Mouse (Mus musculus) intestine, embryonic 16.5 days (tissue): ENCODE measurements at regions not wholly inside any gene's neighbourhood (a gene's known extent, or its start where the extent isn't known, plus 50 kb on each side); places are given as distances from the start of the nearest gene placed in this dataset.
"Not testable (repeated sequence)": the region's sequence is repeated elsewhere in the genome, so short reads cannot be mapped to it uniquely, and the experiment has no call there.

Experiments used
- ATAC-seq: fragments of 200-750 bp; cut with Nextera tagmentation; 2 replicates; pipeline ENCODE4 v1.8.0; 2017; ENCODE audit warnings: moderate TSS enrichment, moderate library complexity
- H3K27ac ChIP-seq: fragments of 300-500 bp; sonication (generic); 2 replicates; pipeline ENCODE4 v1.5.1; 2014; ENCODE audit warnings: mild to moderate bottlenecking, low read length
- H3K27me3 ChIP-seq: fragments of 300-500 bp; sonication (generic); replicated peaks from 2 replicates; pipeline ENCODE4 v1.6.1; 2014; ENCODE audit warnings: low read length, control low read depth, mixed read lengths; ENCODE audit not compliant: control insufficient read depth, insufficient read depth
- H3K36me3 ChIP-seq: fragments of 300-500 bp; sonication (generic); 2 replicates; pipeline ENCODE4 v1.6.1; 2014; ENCODE audit warnings: low read length, control low read depth; ENCODE audit not compliant: control insufficient read depth, insufficient read depth
- H3K4me1 ChIP-seq: fragments of 300-500 bp; sonication (generic); 2 replicates; pipeline ENCODE4 v1.6.1; 2014; ENCODE audit warnings: low read length, control low read depth, mixed read lengths; ENCODE audit not compliant: control insufficient read depth, insufficient read depth
- H3K4me2 ChIP-seq: fragments of 300-500 bp; sonication (generic); 2 replicates; pipeline ENCODE4 v1.6.1; 2014; ENCODE audit warnings: low read depth, low read length, control low read depth
- H3K4me3 ChIP-seq: fragments of 300-500 bp; sonication (generic); 2 replicates; pipeline ENCODE4 v1.5.1; 2014; ENCODE audit warnings: mild to moderate bottlenecking, low read length
- H3K9ac ChIP-seq: fragments of 300-500 bp; sonication (generic); 2 replicates; pipeline ENCODE4 v1.6.1; 2014; ENCODE audit warnings: low read depth, low read length
- H3K9me3 ChIP-seq: fragments of 300-500 bp; sonication (generic); 2 replicates; pipeline ENCODE4 v1.6.1; 2016; ENCODE audit warnings: low read length, control low read depth; ENCODE audit not compliant: control insufficient read depth
- WGBS: fragments of 180-500 bp; shearing (Covaris S2); extraction: QIAGEN DNeasy Blood & Tissue Kit; methylation state at CpG from one replicate; pipeline ENCODE4 v1.1.7; 2014; 5-methylcytosine and 5-hydroxymethylcytosine counted together

GRCm38 (mm10) chr17:54753396-54753994, 454.7 kb upstream of the Slc5a7 start:
- Histone ChIP-seq H3K4me1 (no peaks in the 10 kb centered on the region), H3K4me3 (no peak overlapping the region), H3K27me3 (no peaks in the 10 kb centered on the region), H3K9ac (no peak overlapping the region), H3K4me2 (no peak overlapping the region), H3K36me3 (no peaks in the 10 kb centered on the region), H3K27ac (no peak overlapping the region), H3K9me3 (no peaks in the 10 kb centered on the region)
- ATAC-seq, result peak; percentile 79
- WGBS, result 40% methylated on average over 2 of the region's 2 CpGs

GRCm38 (mm10) chr17:54752917-54753316, 454.1 kb upstream of the Slc5a7 start:
- H3K4me3 ChIP-seq, result no peak overlapping the region
- H3K9me3 ChIP-seq, result no peaks in the 10 kb centered on the region
- ATAC-seq, result no peak
- no peak overlapping the region for H3K4me2 ChIP-seq
- H3K27ac ChIP-seq, result no peak overlapping the region
- no peaks in the 10 kb centered on the region for H3K36me3 ChIP-seq
- H3K9ac ChIP-seq, result no peak overlapping the region
- H3K27me3 ChIP-seq, result no peaks in the 10 kb centered on the region
- H3K4me1 ChIP-seq, result no peaks in the 10 kb centered on the region

- Histone ChIP-seq H3K9me3 (no peaks in the 10 kb centered on the region), H3K4me1 (no peaks in the 10 kb centered on the region)
- WGBS, result 76% methylated on average over 3 of the region's 3 CpGs
Observed at GRCm38 (mm10) chr17:54735836-54736235, 437.0 kb upstream of the Slc5a7 start.

GRCm38 (mm10) chr17:54727660-54728059, 428.8 kb upstream of the Slc5a7 start:
- Histone ChIP-seq H3K36me3 (no peaks in the 10 kb centered on the region), H3K9me3 (no peaks in the 10 kb centered on the region), H3K9ac (no peak overlapping the region), H3K4me2 (no peak overlapping the region), H3K27me3 (no peaks in the 10 kb centered on the region), H3K4me1 (no peaks in the 10 kb centered on the region), H3K27ac (no peak overlapping the region), H3K4me3 (no peak overlapping the region)
- ATAC-seq, result no peak

More at GRCm38 (mm10) chr17:54735836-54736235, 437.0 kb upstream of the Slc5a7 start:
- H3K27me3 ChIP-seq, result no peaks in the 10 kb centered on the region
- no peaks in the 10 kb centered on the region for H3K36me3 ChIP-seq
- H3K4me3 ChIP-seq, result no peak overlapping the region
- H3K4me2 ChIP-seq, result no peak overlapping the region
- no peak overlapping the region for H3K9ac ChIP-seq
- ATAC-seq, result no peak
- no peak overlapping the region for H3K27ac ChIP-seq

- Histone ChIP-seq H3K4me2 (no peak overlapping the region), H3K4me3 (no peak overlapping the region), H3K9ac (no peak overlapping the region), H3K36me3 (no peaks in the 10 kb centered on the region), H3K9me3 (no peaks in the 10 kb centered on the region), H3K27ac (no peak overlapping the region), H3K4me1 (no peaks in the 10 kb centered on the region), H3K27me3 (no peaks in the 10 kb centered on the region)
- ATAC-seq, result no peak
- 92% methylated on average over 2 of the region's 2 CpGs for WGBS
Observed at GRCm38 (mm10) chr17:54726693-54727092, 427.9 kb upstream of the Slc5a7 start.

GRCm38 (mm10) chr17:54713026-54713425, 414.2 kb upstream of the Slc5a7 start:
- Histone ChIP-seq H3K27ac (no peak overlapping the region), H3K36me3 (no peaks in the 10 kb centered on the region), H3K27me3 (no peaks in the 10 kb centered on the region), H3K4me3 (no peak overlapping the region), H3K4me2 (no peak overlapping the region), H3K9ac (no peak overlapping the region), H3K9me3 (no peaks in the 10 kb centered on the region), H3K4me1 (no peaks in the 10 kb centered on the region)
- WGBS, result 86% methylated on average over 1 of the region's 1 CpGs
- ATAC-seq, result no peak

- not testable (repeated sequence) for H3K4me1 ChIP-seq, H3K27ac ChIP-seq, H3K27me3 ChIP-seq, H3K9me3 ChIP-seq, ATAC-seq, H3K36me3 ChIP-seq, H3K4me3 ChIP-seq, H3K9ac ChIP-seq, H3K4me2 ChIP-seq
Observed at GRCm38 (mm10) chr17:54707811-54708210, 409.0 kb upstream of the Slc5a7 start.

GRCm38 (mm10) chr17:54701346-54702108, 402.7 kb upstream of the Slc5a7 start:
- whole genome bisulfite sequencing, result 71% methylated on average over 6 of the region's 6 CpGs
- no peak overlapping the region for H3K27ac ChIP-seq
- no peak overlapping the region for H3K9ac ChIP-seq
- no peak overlapping the region for H3K4me3 ChIP-seq
- H3K36me3 ChIP-seq, result no peaks in the 10 kb centered on the region
- H3K4me1 ChIP-seq, result no peaks in the 10 kb centered on the region
- H3K27me3 ChIP-seq, result no peaks in the 10 kb centered on the region
- no peak for ATAC-seq
- no peak overlapping the region for H3K4me2 ChIP-seq
- no peaks in the 10 kb centered on the region for H3K9me3 ChIP-seq

GRCm38 (mm10) chr17:54694637-54695036, 395.8 kb upstream of the Slc5a7 start:
- H3K4me3 ChIP-seq, result no peak overlapping the region
- no peak overlapping the region for H3K4me2 ChIP-seq
- H3K9ac ChIP-seq, result no peak overlapping the region
- H3K27ac ChIP-seq, result no peak overlapping the region
- ATAC-seq, result peak; percentile 93
- H3K9me3 ChIP-seq, result no peaks in the 10 kb centered on the region
- no peaks in the 10 kb centered on the region for H3K4me1 ChIP-seq
- no peaks in the 10 kb centered on the region for H3K36me3 ChIP-seq
- H3K27me3 ChIP-seq, result no peaks in the 10 kb centered on the region
